9 mouse cellular contexts compared by ENCODE assay signal in genomic region chr8:91019726-91020125, GRCm38 (mm10). TPM values are rescaled to one million over a fixed set of nuclear protein-coding genes. Genes with fewer than 3 reads are reported as not detected.
DNase-seq lines count a peak whose midpoint lies in the region; ATAC-seq and TF ChIP-seq lines count a peak whose summit lies in the region.
"Had no signal": no experiment of that assay in that cellular context is flagged by ENCODE, and none has a peak within 500 bp of the region (broad histone marks: within the 10 kb centered on the region; RNA-seq: fewer than 3 reads in every experiment).

No protein-coding gene starts in this region.

- H3K27ac ChIP-seq in forebrain, embryonic 15.5 days (replicated peaks) = peak overlapping the region; percentile 25; the same call in 1 of the 2 replicates
- H3K27ac ChIP-seq in liver, embryonic 13.5 days = no peak overlapping the region
- H3K27ac ChIP-seq: hindbrain, embryonic 15.5 days had no signal

- ATAC-seq in G1E (ENCODE audit: extremely low read depth, insufficient number of reproducible peaks, low FRiP score, poor library complexity, severe bottlenecking) = peak; percentile 45; the same call in 1 of the 2 replicates
- ATAC-seq in cerebellum, adult (ENCODE audit: insufficient number of reproducible peaks, low FRiP score, low TSS enrichment) = peak; percentile 68
- ATAC-seq in forebrain, embryonic 15.5 days (replicated peaks) = peak; percentile 55; the same call in 1 of the 2 replicates
- ATAC-seq in inflammation-experienced regulatory T-cells, adult 6 months = peak; percentile 88
- ATAC-seq in liver, embryonic 13.5 days (ENCODE audit: low read depth) = no peak

- H3K9ac ChIP-seq in forebrain, embryonic 15.5 days (replicated peaks) = no peak overlapping the region
- no peak overlapping the region for H3K9ac ChIP-seq in liver, embryonic 13.5 days
- H3K9ac ChIP-seq: hindbrain, embryonic 15.5 days had no signal

- H3K4me3 ChIP-seq in G1E (ENCODE audit: low read depth, low read length) = no peak overlapping the region
- H3K4me3 ChIP-seq in forebrain, embryonic 15.5 days = no peak overlapping the region
- no peak overlapping the region for H3K4me3 ChIP-seq in liver, embryonic 13.5 days (replicated peaks)
- H3K4me3 ChIP-seq: hindbrain, embryonic 15.5 days had no signal

- peaks cover 86% of the 10 kb centered on the region for H3K36me3 ChIP-seq in G1E (replicated peaks)
- H3K36me3 ChIP-seq in forebrain, embryonic 15.5 days = peaks cover 79% of the 10 kb centered on the region
- peaks cover 47% of the 10 kb centered on the region for H3K36me3 ChIP-seq in liver, embryonic 13.5 days

- H3K9me3 ChIP-seq in G1E (replicated peaks) = no peaks in the 10 kb centered on the region
- no peaks in the 10 kb centered on the region for H3K9me3 ChIP-seq in forebrain, embryonic 15.5 days
- H3K9me3 ChIP-seq in liver, embryonic 13.5 days (replicated peaks) = no peaks in the 10 kb centered on the region
- H3K9me3 ChIP-seq: hindbrain, embryonic 15.5 days had no signal

- 3% methylated on average over 2 of the region's 2 CpGs for WGBS in forebrain, embryonic 15.5 days
- WGBS in liver, embryonic 13.5 days (ENCODE audit: insufficient replicate concordance) = 9% methylated on average over 2 of the region's 2 CpGs

- DNase-seq in A20 (ENCODE audit: low read depth, low spot score) = peak; percentile 79
- peak; percentile 6 for DNase-seq in G1E (ENCODE audit: low spot score)
- DNase-seq in liver, embryonic 13.5 days = peak; percentile 28
- DNase-seq in retina, postnatal 7 days (ENCODE audit: low read depth, low spot score) = peak; percentile 63
- peak; percentile 28 for DNase-seq in urinary bladder, adult 2 months (ENCODE audit: low spot score)

- TF ChIP-seq CTCF in G1E (IDR thresholded peaks at IDR 0.05; ENCODE audit: low read depth, low read length) = peak; percentile 62

- H3K27me3 ChIP-seq in G1E (ENCODE audit: insufficient read depth, low read length) = no peaks in the 10 kb centered on the region
- no peaks in the 10 kb centered on the region for H3K27me3 ChIP-seq in forebrain, embryonic 15.5 days
- no peaks in the 10 kb centered on the region for H3K27me3 ChIP-seq in liver, embryonic 13.5 days
- H3K27me3 ChIP-seq: hindbrain, embryonic 15.5 days had no signal

- H3K4me2 ChIP-seq in forebrain, embryonic 15.5 days (replicated peaks) = no peak overlapping the region
- no peak overlapping the region for H3K4me2 ChIP-seq in liver, embryonic 13.5 days
- H3K4me2 ChIP-seq: hindbrain, embryonic 15.5 days had no signal

- peaks cover 2% of the 10 kb centered on the region; the same call in 1 of the 2 replicates for H3K4me1 ChIP-seq in G1E (ENCODE audit: insufficient read depth, low read depth, low read length)
- H3K4me1 ChIP-seq in forebrain, embryonic 15.5 days = 0 out of 2 replicates have a peak, but pooled peaks cover 2% of the 10 kb centered on the region
- H3K4me1 ChIP-seq in liver, embryonic 13.5 days (replicated peaks) = no peaks in the 10 kb centered on the region
- H3K4me1 ChIP-seq: hindbrain, embryonic 15.5 days had no signal

RNA-seq across cellular contexts. Expression of gene Rbl2, which starts 50.1 kb away (rescaled TPM):
- total RNA-seq in G1E (2014; fragmentation: Nextera tagmentation) (79.5 and 84.0 TPM in 2 replicates), G1E (2017) (41.9 and 46.2 TPM in 2 replicates)
- polyA plus RNA-seq in G1E (2012) = 4.9 and 5.3 TPM in 2 replicates
- 20.5 and 22.0 TPM in 2 replicates for polyA plus RNA-seq in forebrain, embryonic 15.5 days (2015; fragmentation: Nextera tagmentation; extraction: Ambion mirVana)
- polyA plus RNA-seq in inflammation-experienced regulatory T-cells, adult 6 months (2017; shearing (Covaris generic)) = 100 to 1,000 TPM in 2 of 3 experiments, 10 to 100 TPM in 1; 95.6 to 217 (median 139) TPM
- polyA plus RNA-seq in liver, embryonic 13.5 days (2015; fragmentation: Nextera tagmentation; extraction: Ambion mirVana) = 5.0 and 7.4 TPM in 2 replicates
- 29.3 and 33.2 TPM in 2 replicates for polyA plus RNA-seq in urinary bladder, adult 2 months (2012; rRNA removed)

Comparison
In these comparisons a context has a peak if more than half of its experiments do, and no peak if none do; other contexts are left out.
1. DNase-seq: peak in every context shown above with its lines; median percentile 79 in A20; 63 in retina, postnatal 7 days; 28 in liver, embryonic 13.5 days; 28 in urinary bladder, adult 2 months; 6 in G1E.